Mouse (Mus musculus) hindbrain, embryonic 12.5 days (tissue): ENCODE measurements around the gene Fga. TPM values are rescaled to one million over a fixed set of nuclear protein-coding genes. Genes with fewer than 3 reads are reported as not detected.

Experiments
- ATAC-seq: fragments of 200-750 bp; cut with Nextera tagmentation; 2 replicates; pipeline ENCODE4 v1.8.0; 2017; ENCODE audit warnings: moderate TSS enrichment; ENCODE audit not compliant: low FRiP score
- H3K27ac ChIP-seq: fragments of 300-500 bp; sonication (generic); 2 replicates; pipeline ENCODE4 v1.5.1; 2016; ENCODE audit warnings: mild to moderate bottlenecking
- H3K27me3 ChIP-seq: fragments of 300-500 bp; sonication (generic); 2 replicates; pipeline ENCODE4 v1.6.1; 2016; ENCODE audit warnings: mild to moderate bottlenecking
- H3K36me3 ChIP-seq: fragments of 300-500 bp; sonication (generic); 2 replicates; pipeline ENCODE4 v1.6.1; 2016; ENCODE audit warnings: mild to moderate bottlenecking
- H3K4me1 ChIP-seq: fragments of 300-500 bp; sonication (generic); 2 replicates; pipeline ENCODE4 v1.6.1; 2016
- H3K4me2 ChIP-seq: fragments of 300-500 bp; sonication (generic); replicated peaks from 2 replicates; pipeline ENCODE4 v1.6.1; 2016; ENCODE audit warnings: mild to moderate bottlenecking
- H3K4me3 ChIP-seq: fragments of 300-500 bp; sonication (generic); 2 replicates; pipeline ENCODE4 v1.5.1; 2016; ENCODE audit warnings: mild to moderate bottlenecking
- H3K9ac ChIP-seq: fragments of 300-500 bp; sonication (generic); 2 replicates; pipeline ENCODE4 v1.6.1; 2016; ENCODE audit warnings: mild to moderate bottlenecking, moderate library complexity
- H3K9me3 ChIP-seq: fragments of 300-500 bp; sonication (generic); replicated peaks from 2 replicates; pipeline ENCODE4 v1.6.1; 2016; ENCODE audit warnings: mild to moderate bottlenecking
- WGBS: fragments of 180-500 bp; shearing (Covaris S2); methylation state at CpG from one replicate; pipeline ENCODE4 v1.1.7; 2016; 5-methylcytosine and 5-hydroxymethylcytosine counted together
- polyA plus RNA-seq: library from polyadenylated mRNA; unstranded; fragments of >200 nt; fragmentation: Nextera tagmentation; extraction: Ambion mirVana; gene quantifications from 2 replicates; pipeline ENCODE4 v1.2.1, GENCODE M21; 2016

Gene Fga
- not detected in 2 replicates for polyA plus RNA-seq

- Histone ChIP-seq H3K4me3 (no peak within 1 kb of the TSS), H3K27me3 (no peaks in the 10 kb centered on the region), H3K27ac (no peak within 1 kb of the TSS), H3K4me2 (no peak within 1 kb of the TSS), H3K4me1 (no peaks in the 10 kb centered on the region), H3K9me3 (no peaks in the 10 kb centered on the region), H3K9ac (no peak within 1 kb of the TSS), H3K36me3 (no peaks in the 10 kb centered on the region)
- 86% methylated on average over 9 of the region's 9 CpGs for WGBS
- no peak for ATAC-seq
Observed at GRCm38 (mm10) chr3:83025475-83026301, at the start of gene Fga. Gene Fga, plus strand, starts transcription at chr3:83026076.

DNA sequence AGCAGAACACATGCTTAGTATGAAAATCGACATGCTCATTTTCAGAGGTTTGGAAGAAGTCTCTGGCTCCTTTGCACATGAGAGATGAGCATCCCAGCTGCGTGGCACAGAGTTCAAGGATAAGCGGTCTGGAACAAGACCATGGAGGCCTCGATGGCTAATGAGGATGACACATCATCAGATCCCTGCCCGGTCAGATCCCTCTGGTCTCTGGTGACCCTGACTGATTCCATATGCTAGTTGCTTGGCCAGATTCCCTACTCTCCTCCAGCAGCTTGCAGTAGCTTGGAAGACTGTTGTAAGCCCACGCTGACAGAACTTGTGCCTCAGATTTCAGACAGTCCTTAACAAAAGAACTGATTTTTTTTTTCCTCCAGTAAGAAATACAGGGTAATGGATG, 45.1 kb upstream of the Fga start:
- 75% methylated on average over 6 of the region's 6 CpGs for WGBS
- ATAC-seq = no peak

DNA sequence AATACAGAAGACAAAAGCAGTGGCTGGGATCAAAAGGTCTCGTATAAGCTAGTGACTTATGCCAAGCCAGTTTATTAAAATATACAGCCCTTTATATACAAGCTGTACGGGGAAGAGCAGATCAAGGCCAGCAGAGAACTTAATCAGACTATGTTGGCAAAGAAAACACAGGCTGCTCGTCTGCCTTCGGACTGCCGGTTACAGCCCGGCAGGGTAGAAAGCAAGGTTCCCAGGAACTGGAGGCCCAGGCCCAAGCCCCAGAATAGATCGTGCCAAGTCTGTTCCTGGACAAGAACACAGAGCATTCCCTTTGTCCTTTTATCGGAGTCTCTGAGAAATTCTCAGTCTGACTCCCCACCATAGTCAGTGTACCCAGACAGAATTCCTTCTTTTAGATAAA, 44.0 kb upstream of the Fga start:
- ATAC-seq = no peak
- H3K27ac ChIP-seq = no peak overlapping the region
- 79% methylated on average over 8 of the region's 8 CpGs for WGBS
- H3K4me2 ChIP-seq = no peak overlapping the region
- H3K4me1 ChIP-seq = no peaks in the 10 kb centered on the region
- H3K27me3 ChIP-seq = no peaks in the 10 kb centered on the region
- H3K9ac ChIP-seq = no peak overlapping the region
- H3K36me3 ChIP-seq = no peaks in the 10 kb centered on the region
- no peaks in the 10 kb centered on the region for H3K9me3 ChIP-seq
- H3K4me3 ChIP-seq = no peak overlapping the region

More for the DNA sequence above, 45.1 kb upstream of the Fga start:
- H3K4me3 ChIP-seq = no peak overlapping the region
- H3K36me3 ChIP-seq = no peaks in the 10 kb centered on the region
- no peak overlapping the region for H3K9ac ChIP-seq
- H3K9me3 ChIP-seq = no peaks in the 10 kb centered on the region
- no peaks in the 10 kb centered on the region for H3K27me3 ChIP-seq
- no peak overlapping the region for H3K27ac ChIP-seq
- H3K4me2 ChIP-seq = no peak overlapping the region
- no peaks in the 10 kb centered on the region for H3K4me1 ChIP-seq

DNA sequence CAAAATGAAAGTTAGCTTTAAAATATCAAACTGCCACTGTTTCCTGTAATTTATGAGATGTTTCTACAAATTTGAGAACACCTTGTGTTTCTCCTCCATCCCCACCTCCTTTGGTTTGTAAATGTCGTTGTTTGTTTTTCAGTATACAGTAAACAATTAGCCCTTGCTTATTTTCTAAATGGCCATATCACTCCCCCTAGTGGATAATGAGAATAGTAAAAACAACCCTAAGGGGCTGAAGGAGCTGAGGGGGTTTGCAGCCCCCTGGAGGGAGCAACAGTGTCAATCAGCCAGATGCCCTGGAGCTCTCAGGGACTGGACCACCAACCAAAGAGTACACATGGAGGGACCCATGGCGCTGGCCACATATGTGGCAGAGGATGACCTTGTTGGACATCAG, 41.0 kb upstream of the Fga start:
- Histone ChIP-seq H3K27me3 (no peaks in the 10 kb centered on the region), H3K9me3 (no peaks in the 10 kb centered on the region), H3K36me3 (no peaks in the 10 kb centered on the region), H3K4me1 (no peaks in the 10 kb centered on the region), H3K4me3 (no peak overlapping the region), H3K27ac (no peak overlapping the region), H3K4me2 (no peak overlapping the region), H3K9ac (no peak overlapping the region)
- ATAC-seq = no peak
- WGBS = 78% methylated on average over 2 of the region's 2 CpGs

- peaks cover 11% of the 10 kb centered on the region for H3K27me3 ChIP-seq
- no peak overlapping the region for H3K27ac ChIP-seq
- no peak overlapping the region for H3K4me2 ChIP-seq
- H3K9me3 ChIP-seq = no peaks in the 10 kb centered on the region
- H3K4me1 ChIP-seq = peaks cover 6% of the 10 kb centered on the region; the same call in 1 of the 2 replicates
- H3K4me3 ChIP-seq = no peak overlapping the region
- H3K36me3 ChIP-seq = no peaks in the 10 kb centered on the region
- no peak overlapping the region for H3K9ac ChIP-seq
- no peak for ATAC-seq
- 79% methylated on average over 12 of the region's 12 CpGs for WGBS
Observed at GRCm38 (mm10) chr3:82991963-82992362, 33.9 kb upstream of the Fga start.

GRCm38 (mm10) chr3:82992956-82993355, 32.9 kb upstream of the Fga start:
- ATAC-seq = no peak
- H3K4me3 ChIP-seq = no peak overlapping the region
- no peak overlapping the region for H3K27ac ChIP-seq
- H3K4me2 ChIP-seq = no peak overlapping the region
- H3K9me3 ChIP-seq = no peaks in the 10 kb centered on the region
- no peak overlapping the region for H3K9ac ChIP-seq
- peaks cover 17% of the 10 kb centered on the region for H3K27me3 ChIP-seq
- 92% methylated on average over 6 of the region's 6 CpGs for WGBS
- H3K36me3 ChIP-seq = no peaks in the 10 kb centered on the region
- peaks cover 6% of the 10 kb centered on the region; the same call in 1 of the 2 replicates for H3K4me1 ChIP-seq

DNA sequence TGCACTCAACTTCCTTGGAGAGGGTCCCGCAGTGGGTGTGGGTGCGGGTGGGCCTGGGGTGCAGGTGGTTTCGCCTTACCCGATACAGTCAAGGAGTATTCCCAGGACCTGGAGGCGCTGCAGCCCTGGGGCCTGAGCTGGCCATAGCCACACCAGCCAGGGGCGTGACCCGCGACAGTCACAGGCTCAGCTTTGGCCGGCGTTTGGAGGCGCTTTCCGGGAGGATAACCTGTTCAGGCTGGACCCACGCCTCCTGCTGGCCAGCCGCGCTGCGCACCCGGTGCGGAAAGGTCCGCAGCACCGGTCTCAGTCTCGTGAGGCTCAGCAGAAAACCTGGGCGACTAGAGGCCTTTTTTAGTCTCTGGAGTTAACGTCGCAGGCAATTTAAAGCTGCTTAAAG, 30.5 kb upstream of the Fga start:
- Histone ChIP-seq H3K27ac (no peak overlapping the region), H3K9me3 (no peaks in the 10 kb centered on the region), H3K9ac (0 out of 2 replicates have a peak overlapping the region, but pooled peaks have one; percentile 41), H3K4me2 (peak overlapping the region; percentile 55), H3K27me3 (peaks cover 17% of the 10 kb centered on the region), H3K4me3 (peak overlapping the region; percentile 28), H3K36me3 (no peaks in the 10 kb centered on the region), H3K4me1 (peaks cover 6% of the 10 kb centered on the region; the same call in 1 of the 2 replicates)
- peak; percentile 44; the same call in 1 of the 2 replicates for ATAC-seq
- WGBS = 3% methylated on average over 24 of the region's 24 CpGs

- 76% methylated on average over 3 of the region's 3 CpGs for WGBS
- H3K9me3 ChIP-seq = no peaks in the 10 kb centered on the region
- H3K27ac ChIP-seq = no peak overlapping the region
- no peaks in the 10 kb centered on the region for H3K36me3 ChIP-seq
- H3K4me1 ChIP-seq = peaks cover 6% of the 10 kb centered on the region; the same call in 1 of the 2 replicates
- no peak overlapping the region for H3K9ac ChIP-seq
- H3K4me2 ChIP-seq = no peak overlapping the region
- H3K27me3 ChIP-seq = peaks cover 17% of the 10 kb centered on the region
- H3K4me3 ChIP-seq = no peak overlapping the region
- ATAC-seq = no peak
Observed at GRCm38 (mm10) chr3:82996656-82997055, 29.2 kb upstream of the Fga start.

- Histone ChIP-seq H3K9me3 (no peaks in the 10 kb centered on the region), H3K4me2 (no peak overlapping the region), H3K27me3 (peaks cover 16% of the 10 kb centered on the region), H3K27ac (no peak overlapping the region), H3K4me1 (peaks cover 6% of the 10 kb centered on the region; the same call in 1 of the 2 replicates), H3K9ac (no peak overlapping the region), H3K4me3 (no peak overlapping the region), H3K36me3 (no peaks in the 10 kb centered on the region)
- WGBS = 31% methylated on average over 8 of the region's 8 CpGs
- peak; percentile 88 for ATAC-seq
Observed at GRCm38 (mm10) chr3:82998772-82999463, 27.0 kb upstream of the Fga start.

GRCm38 (mm10) chr3:82999995-83000394, 25.9 kb upstream of the Fga start:
- Histone ChIP-seq H3K4me2 (no peak overlapping the region), H3K27ac (no peak overlapping the region), H3K4me1 (peaks cover 6% of the 10 kb centered on the region; the same call in 1 of the 2 replicates), H3K27me3 (peaks cover 12% of the 10 kb centered on the region), H3K9ac (no peak overlapping the region), H3K36me3 (no peaks in the 10 kb centered on the region), H3K4me3 (no peak overlapping the region), H3K9me3 (no peaks in the 10 kb centered on the region)
- no peak for ATAC-seq
- 91% methylated on average over 9 of the region's 9 CpGs for WGBS

DNA sequence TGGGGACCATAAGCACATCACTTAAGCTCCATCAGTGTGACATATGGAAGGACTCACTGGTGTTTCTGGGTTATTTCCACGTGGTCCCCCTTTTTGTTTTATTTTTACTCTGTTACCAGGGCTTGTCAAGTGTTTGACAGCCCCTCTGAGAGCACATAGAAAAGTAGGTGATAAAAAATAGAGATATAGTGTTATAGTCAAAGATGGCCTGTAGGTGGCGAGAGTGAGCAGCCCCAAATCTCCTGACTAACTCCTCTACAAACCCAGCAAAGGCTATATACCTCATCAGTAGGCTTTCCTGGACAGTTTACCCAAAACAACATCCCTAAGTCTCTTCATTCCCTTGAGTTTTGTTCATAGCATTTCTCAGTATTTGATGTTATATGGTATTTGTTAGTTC, 23.7 kb upstream of the Fga start:
- Histone ChIP-seq H3K36me3 (no peaks in the 10 kb centered on the region), H3K9me3 (no peaks in the 10 kb centered on the region), H3K27me3 (peaks cover 4% of the 10 kb centered on the region; the same call in 1 of the 2 replicates), H3K27ac (no peak overlapping the region), H3K4me3 (no peak overlapping the region), H3K4me1 (no peaks in the 10 kb centered on the region), H3K9ac (no peak overlapping the region), H3K4me2 (no peak overlapping the region)
- ATAC-seq = no peak
- WGBS = 0% methylated on average over 2 of the region's 2 CpGs

DNA sequence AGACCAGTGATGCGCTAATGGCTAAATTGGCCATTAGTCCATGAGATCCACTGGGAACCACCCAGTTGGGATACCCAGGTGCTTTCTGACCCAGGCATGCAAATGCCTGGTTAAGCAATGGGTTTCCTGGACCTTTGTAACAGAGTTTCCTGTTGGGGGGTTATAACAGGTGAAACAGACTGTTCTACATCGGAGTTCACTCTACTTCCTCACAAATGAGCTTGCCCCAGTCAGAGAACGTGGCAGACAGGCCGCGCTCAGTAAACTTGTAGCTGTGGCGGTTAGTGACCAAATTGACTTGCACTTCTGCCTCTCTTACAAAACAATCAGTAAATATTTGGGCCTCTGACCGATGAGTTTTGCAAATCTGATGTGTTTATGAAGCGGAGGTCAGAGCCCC, 22.8 kb upstream of the Fga start:
- Histone ChIP-seq H3K4me2 (no peak overlapping the region), H3K36me3 (no peaks in the 10 kb centered on the region), H3K27ac (no peak overlapping the region), H3K27me3 (no peaks in the 10 kb centered on the region), H3K9me3 (no peaks in the 10 kb centered on the region), H3K9ac (no peak overlapping the region), H3K4me1 (no peaks in the 10 kb centered on the region), H3K4me3 (no peak overlapping the region)
- WGBS = 89% methylated on average over 8 of the region's 8 CpGs
- ATAC-seq = no peak
